Mouse (Mus musculus) myocyte (in vitro differentiated cells): Measurements from ENCODE around the gene Ccdc15.

Experiments used
- CEBPB ChIP-seq: IDR thresholded peaks from 2 replicates; pipeline ENCODE4 v1.6.1; 2011; ENCODE audit warnings: mild to moderate bottlenecking, moderate library complexity; ENCODE audit not compliant: poor library complexity, insufficient read depth, severe bottlenecking
- E2F4 ChIP-seq: IDR thresholded peaks from one replicate; pipeline ENCODE4 v1.6.1; 2011; ENCODE audit warnings: mild to moderate bottlenecking, control low read depth, moderate library complexity; ENCODE audit not compliant: insufficient read depth
- MAX ChIP-seq: IDR thresholded peaks from one replicate; pipeline ENCODE4 v1.6.1; 2011; ENCODE audit warnings: low read depth, mild to moderate bottlenecking, control low read depth
- MYOD1 ChIP-seq, 3 experiments: IDR thresholded peaks; one replicate each; pipeline ENCODE4 v1.6.1; 2011; ENCODE audit warnings: control low read depth in 2 of 3, low read depth in 2 of 3, mild to moderate bottlenecking in 2 of 3, moderate library complexity in 1 of 3; ENCODE audit not compliant: insufficient read length in 2 of 3, control insufficient read depth in 1 of 3
- MYOG ChIP-seq, 3 experiments: IDR thresholded peaks; one replicate each; pipeline ENCODE4 v1.6.1; 2011; ENCODE audit warnings: control low read depth in 2 of 3, low read depth in 2 of 3, mild to moderate bottlenecking in 2 of 3; ENCODE audit not compliant: insufficient read length in 2 of 3, control insufficient read depth in 1 of 3, insufficient read depth in 1 of 3
- POLR2A ChIP-seq: IDR thresholded peaks from one replicate; pipeline ENCODE4 v1.6.1; 2011; ENCODE audit warnings: low read depth, mild to moderate bottlenecking, control low read depth, moderate library complexity; ENCODE audit not compliant: insufficient read length
- POLR2AphosphoS2 ChIP-seq: IDR thresholded peaks from one replicate; pipeline ENCODE4 v1.6.1; 2011; ENCODE audit warnings: low read depth, control low read depth; ENCODE audit not compliant: insufficient read length
- SRF ChIP-seq: IDR thresholded peaks from one replicate; pipeline ENCODE4 v1.6.1; 2011; ENCODE audit warnings: low read depth; ENCODE audit not compliant: control insufficient read depth, insufficient read length
- TCF12 ChIP-seq: IDR thresholded peaks from one replicate; pipeline ENCODE4 v1.6.1; 2011; ENCODE audit warnings: mild to moderate bottlenecking, control low read depth; ENCODE audit not compliant: poor library complexity, insufficient read depth, severe bottlenecking
- USF1 ChIP-seq: IDR thresholded peaks from one replicate; pipeline ENCODE4 v1.6.1; 2011; ENCODE audit warnings: low read depth, mild to moderate bottlenecking, control low read depth, moderate library complexity

- TF ChIP-seq USF1: no peak
- TF ChIP-seq POLR2A: peak; percentile 85
- peak; percentile 81 for TF ChIP-seq POLR2AphosphoS2
- TF ChIP-seq MYOD1 (IDR thresholded peaks at IDR 0.05; ENCODE audit: control insufficient read depth in 1 of 3, insufficient read length in 2 of 3, low read depth in 2 of 3): no peak
- peak; percentile 90 for TF ChIP-seq E2F4
- no peak for TF ChIP-seq MAX
- TF ChIP-seq MYOG (IDR thresholded peaks at IDR 0.05; ENCODE audit: control insufficient read depth in 1 of 3, insufficient read depth in 1 of 3, insufficient read length in 2 of 3, low read depth in 2 of 3): peak in 1 of 3 experiments; percentile 23
- no peak for TF ChIP-seq CEBPB
- TF ChIP-seq TCF12: no peak
- peak; percentile 47 for TF ChIP-seq SRF
These were observed at the start of gene Ccdc15 for GRCm38 (mm10) chr9:37347988-37348642.
